In the genomic region with DNA sequence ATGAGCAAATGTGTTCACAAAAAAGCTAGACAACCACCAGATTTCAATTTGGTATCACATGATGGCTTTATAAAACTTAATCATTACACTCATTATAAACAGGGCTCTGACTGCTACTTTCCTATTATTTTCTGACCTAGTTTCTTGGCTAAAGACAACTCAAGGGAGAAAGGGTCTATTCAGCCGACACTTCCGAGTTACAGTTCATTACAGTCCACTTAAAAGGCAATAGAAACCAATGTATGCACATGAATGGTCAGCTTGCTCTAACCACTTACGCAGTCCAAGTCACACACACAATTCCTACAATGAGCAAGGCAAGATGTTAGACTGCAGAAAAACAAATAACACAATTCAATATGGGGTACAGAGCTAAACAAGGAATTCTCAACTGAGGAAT, we compare ENCODE assay signal across 25 mouse cellular contexts.
A peak's percentile ranks its signal among the peaks of the same experiment; 100 is the strongest.
DNase-seq lines count a peak whose midpoint lies in the region; ATAC-seq and TF ChIP-seq lines count a peak whose summit lies in the region.
"Had no signal": no experiment of that assay in that cellular context is flagged by ENCODE, and none has a peak within 500 bp of the region (broad histone marks: within the 10 kb centered on the region; RNA-seq: fewer than 3 reads in every experiment).

No protein-coding gene starts in this region.

- no peaks in the 10 kb centered on the region for H3K9me3 ChIP-seq in forebrain, embryonic 13.5 days (replicated peaks)
- peaks cover 8% of the 10 kb centered on the region; the same call in 1 of the 2 replicates for H3K9me3 ChIP-seq in forebrain, embryonic 10.5 days
- no peaks in the 10 kb centered on the region for H3K9me3 ChIP-seq in heart, embryonic 11.5 days (replicated peaks; ENCODE audit: control insufficient read depth, low read length)
- H3K9me3 ChIP-seq in midbrain, postnatal 0 days (ENCODE audit: low read length), result no peaks in the 10 kb centered on the region
- no peaks in the 10 kb centered on the region for H3K9me3 ChIP-seq in midbrain, embryonic 13.5 days
- H3K9me3 ChIP-seq: heart, embryonic 15.5 days; hindbrain, embryonic 15.5 days had no signal

- 17% methylated on average over 3 of the region's 3 CpGs for WGBS in forebrain, embryonic 13.5 days
- WGBS in forebrain, embryonic 10.5 days, result 85% methylated on average over 3 of the region's 3 CpGs
- 88% methylated on average over 3 of the region's 3 CpGs for WGBS in heart, embryonic 11.5 days (ENCODE audit: insufficient replicate concordance)
- WGBS in midbrain, postnatal 0 days, result 77% methylated on average over 3 of the region's 3 CpGs
- WGBS in midbrain, embryonic 13.5 days, result 66% methylated on average over 3 of the region's 3 CpGs

- TF ChIP-seq CTCF in midbrain, postnatal 0 days (IDR thresholded peaks at IDR 0.05), result no peak

- no peak overlapping the region for H3K4me3 ChIP-seq in forebrain, embryonic 13.5 days
- H3K4me3 ChIP-seq in forebrain, embryonic 10.5 days, result no peak overlapping the region
- no peak overlapping the region for H3K4me3 ChIP-seq in heart, embryonic 11.5 days (ENCODE audit: low read depth, low read length)
- H3K4me3 ChIP-seq in midbrain, postnatal 0 days (ENCODE audit: low read depth, low read length), result no peak overlapping the region
- H3K4me3 ChIP-seq in midbrain, embryonic 13.5 days (replicated peaks), result no peak overlapping the region
- H3K4me3 ChIP-seq: forebrain, embryonic 12.5 days; heart, embryonic 12.5 days; heart, embryonic 15.5 days; hindbrain, embryonic 15.5 days had no signal

- H3K27me3 ChIP-seq in forebrain, embryonic 13.5 days, result no peaks in the 10 kb centered on the region
- no peaks in the 10 kb centered on the region for H3K27me3 ChIP-seq in forebrain, embryonic 10.5 days (ENCODE audit: poor library complexity, severe bottlenecking)
- H3K27me3 ChIP-seq in heart, embryonic 11.5 days (ENCODE audit: control insufficient read depth, insufficient read depth, low read length), result no peaks in the 10 kb centered on the region
- H3K27me3 ChIP-seq in midbrain, postnatal 0 days (ENCODE audit: insufficient read depth, low read length), result no peaks in the 10 kb centered on the region
- no peaks in the 10 kb centered on the region for H3K27me3 ChIP-seq in midbrain, embryonic 13.5 days
- H3K27me3 ChIP-seq: forebrain, embryonic 12.5 days; heart, embryonic 12.5 days; heart, embryonic 15.5 days; hindbrain, embryonic 15.5 days; Patski had no signal

- DNase-seq in forebrain, embryonic 10.5 days (ENCODE audit: extremely low spot score, low spot score), result no peak
- DNase-seq in heart, adult 11 months, result peak; percentile 14
- DNase-seq in midbrain, postnatal 0 days (ENCODE audit: low spot score), result peak; percentile 38
- DNase-seq in adrenal gland, adult 18-20 months (ENCODE audit: low spot score in 2 of 2), result no peak
- DNase-seq in neural tube, embryonic 10.5 days (ENCODE audit: extremely low spot score, low spot score), result no peak
- DNase-seq: adrenal gland, adult 2 months; adrenal gland, postnatal 14 days; cerebellum, adult 18-20 months; cerebellum, adult 9-10 months; cerebellum, postnatal 14 days; gastrocnemius, postnatal 10 days; gastrocnemius, postnatal 36 days; heart, postnatal 10 days; heart, postnatal 36 days; kidney, adult 18-20 months had no signal

- H3K36me3 ChIP-seq in forebrain, embryonic 13.5 days (ENCODE audit: poor library complexity, severe bottlenecking), result peaks cover 19% of the 10 kb centered on the region
- peaks cover 50% of the 10 kb centered on the region for H3K36me3 ChIP-seq in forebrain, embryonic 10.5 days (replicated peaks)
- peaks cover 3% of the 10 kb centered on the region; the same call in 1 of the 2 replicates for H3K36me3 ChIP-seq in heart, embryonic 11.5 days (ENCODE audit: control insufficient read depth, insufficient read depth, low read length)
- H3K36me3 ChIP-seq in midbrain, postnatal 0 days (ENCODE audit: insufficient read depth, low read length), result peaks cover 4% of the 10 kb centered on the region
- H3K36me3 ChIP-seq in midbrain, embryonic 13.5 days, result peaks cover 17% of the 10 kb centered on the region
- H3K36me3 ChIP-seq: hindbrain, embryonic 15.5 days had no signal

- no peak overlapping the region for H3K4me2 ChIP-seq in forebrain, embryonic 13.5 days
- no peak overlapping the region for H3K4me2 ChIP-seq in heart, embryonic 11.5 days
- no peak overlapping the region for H3K4me2 ChIP-seq in midbrain, postnatal 0 days (ENCODE audit: low read depth, low read length, poor library complexity, severe bottlenecking)
- H3K4me2 ChIP-seq in midbrain, embryonic 13.5 days (replicated peaks), result no peak overlapping the region
- H3K4me2 ChIP-seq: forebrain, embryonic 12.5 days; heart, embryonic 12.5 days; heart, embryonic 15.5 days; hindbrain, embryonic 15.5 days had no signal

- no peak overlapping the region for H3K9ac ChIP-seq in forebrain, embryonic 13.5 days
- no peak overlapping the region for H3K9ac ChIP-seq in heart, embryonic 11.5 days (ENCODE audit: low read depth, low read length)
- H3K9ac ChIP-seq in midbrain, postnatal 0 days (replicated peaks; ENCODE audit: low read length, poor library complexity, severe bottlenecking), result no peak overlapping the region
- no peak overlapping the region for H3K9ac ChIP-seq in midbrain, embryonic 13.5 days (replicated peaks)
- H3K9ac ChIP-seq: forebrain, embryonic 12.5 days; heart, embryonic 12.5 days; heart, embryonic 15.5 days; hindbrain, embryonic 15.5 days had no signal

- ATAC-seq in forebrain, embryonic 13.5 days, result 0 out of 2 replicates have a peak, but pooled peaks have one; percentile 45
- no peak for ATAC-seq in heart, embryonic 11.5 days (replicated peaks; ENCODE audit: insufficient number of reproducible peaks, low FRiP score, low TSS enrichment)
- no peak for ATAC-seq in midbrain, postnatal 0 days (ENCODE audit: low FRiP score)
- ATAC-seq in midbrain, embryonic 13.5 days, result no peak
- ATAC-seq: inflammation-experienced regulatory T-cells, adult 6 months; intestine, embryonic 16.5 days; Patski had no signal

- no peak overlapping the region for H3K27ac ChIP-seq in forebrain, embryonic 13.5 days
- H3K27ac ChIP-seq in forebrain, embryonic 10.5 days, result no peak overlapping the region
- H3K27ac ChIP-seq in heart, embryonic 11.5 days (ENCODE audit: low read depth, low read length), result no peak overlapping the region
- no peak overlapping the region for H3K27ac ChIP-seq in midbrain, postnatal 0 days (ENCODE audit: low read depth, low read length)
- H3K27ac ChIP-seq in midbrain, embryonic 13.5 days, result no peak overlapping the region
- H3K27ac ChIP-seq: forebrain, embryonic 12.5 days; heart, embryonic 15.5 days; hindbrain, embryonic 15.5 days had no signal

- peaks cover 11% of the 10 kb centered on the region; the same call in 1 of the 2 replicates for H3K4me1 ChIP-seq in forebrain, embryonic 13.5 days
- H3K4me1 ChIP-seq in forebrain, embryonic 10.5 days, result peaks cover 8% of the 10 kb centered on the region
- H3K4me1 ChIP-seq in heart, embryonic 11.5 days (ENCODE audit: control insufficient read depth, insufficient read depth, low read length), result no peaks in the 10 kb centered on the region
- H3K4me1 ChIP-seq in midbrain, postnatal 0 days (ENCODE audit: insufficient read depth, low read length), result no peaks in the 10 kb centered on the region
- no peaks in the 10 kb centered on the region for H3K4me1 ChIP-seq in midbrain, embryonic 13.5 days (replicated peaks)

Comparison
In these comparisons a context has a peak if more than half of its experiments do, and no peak if none do; other contexts are left out.
1. DNase-seq: peak in heart, adult 11 months (single experiment) and midbrain, postnatal 0 days (single experiment); none in forebrain, embryonic 10.5 days (single experiment), adrenal gland, adult 18-20 months (0 of 2) and neural tube, embryonic 10.5 days (single experiment).